Mouse (Mus musculus): ENCODE data around the gene Rims1.

Gene Rims1

DNA sequence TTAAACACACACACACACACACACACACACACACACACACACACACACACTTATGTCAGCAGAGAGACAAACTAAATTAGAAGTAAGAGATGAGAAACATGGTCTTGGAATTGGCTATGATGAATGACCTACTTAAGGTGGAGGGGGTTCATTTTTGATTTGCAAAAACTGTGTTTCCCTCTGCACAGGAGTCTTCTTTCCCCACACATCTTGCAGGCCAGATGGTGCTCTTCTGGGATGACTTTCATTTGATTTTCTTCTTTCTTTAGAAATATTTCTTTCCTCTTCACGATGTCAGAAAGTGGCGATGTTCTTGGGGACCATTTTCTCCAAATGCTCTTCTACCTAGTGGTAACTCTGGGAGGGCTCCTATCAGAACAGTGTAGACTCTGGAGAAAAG, 560.0 kb downstream of the Rims1 start:
- no peak for DNase-seq (ENCODE audit: low read depth)

Data from NIH3T3 (cell line).